Mouse (Mus musculus): Measurements from ENCODE around the gene Prkra. TPM values are rescaled to one million over a fixed set of nuclear protein-coding genes. Genes with fewer than 3 reads are reported as not detected.
A peak's percentile ranks its signal among the peaks of the same experiment; 100 is the strongest.

The Prkra gene
- polyA plus RNA-seq, 1 experiment from 2014 or later = 48.8 TPM

GRCm38 (mm10) chr2:76621724-76622123 is 26.1 kb downstream of the Prkra start:
- POLR2A ChIA-PET = no interaction called here

GRCm38 (mm10) chr2:76620188-76620587 is 27.6 kb downstream of the Prkra start:
- DNase-seq (ENCODE audit: low read depth, low spot score) (no peak), ATAC-seq (peak; percentile 57)
- no peak for TF ChIP-seq CTCF (IDR thresholded peaks at IDR 0.05)
- in situ Hi-C loops (cut with MboI; ENCODE audit: low pct_unique_long_range_greater_than_20kb) = loop anchor here (5.0 to 25.0 kb wide), 3 partner anchors 248 to 483 kb away; no protein-coding TSS in a partner anchor
- no peaks in the 10 kb centered on the region for H3K27me3 ChIP-seq
- ChIA-PET CTCF (interaction anchor here (1.2 to 9.5 kb wide), 2 partner anchors 126 to 251 kb away, joined by 3 to 97 read pairs; partner anchors contain the start of gene Rbm45), POLR2A (no interaction called here)

More at GRCm38 (mm10) chr2:76621724-76622123, 26.1 kb downstream of the Prkra start:
- TF ChIP-seq CTCF (IDR thresholded peaks at IDR 0.05) = no peak
- ATAC-seq (no peak), DNase-seq (ENCODE audit: low read depth, low spot score) (no peak)
- in situ Hi-C loops (cut with MboI; ENCODE audit: low pct_unique_long_range_greater_than_20kb) = loop anchor here (5.0 to 25.0 kb wide), 3 partner anchors 249 to 484 kb away; no protein-coding TSS in a partner anchor
- CTCF ChIA-PET = interaction anchor here (0.9 to 9.5 kb wide), 7 partner anchors 13 to 260 kb away, joined by 3 to 97 read pairs (median 3); partner anchors contain the start of genes Osbpl6 and Rbm45
- no peaks in the 10 kb centered on the region for H3K27me3 ChIP-seq

GRCm38 (mm10) chr2:76618078-76618477 is 29.7 kb downstream of the Prkra start:
- peak; percentile 71 for TF ChIP-seq CTCF (IDR thresholded peaks at IDR 0.05)
- POLR2A ChIA-PET = interaction anchor here (0.6 to 1.0 kb wide), 4 partner anchors 14 to 247 kb away, joined by 3 read pairs; no protein-coding TSS in a partner anchor
- DNase-seq (ENCODE audit: low read depth, low spot score) = no peak
- ATAC-seq = peak; percentile 60
- in situ Hi-C loops (cut with MboI; ENCODE audit: low pct_unique_long_range_greater_than_20kb) = loop anchor here (10.0 to 25.0 kb wide), 3 partner anchors 213 to 481 kb away; partner anchors contain the start of gene Osbpl6
- no peaks in the 10 kb centered on the region for H3K27me3 ChIP-seq
- CTCF ChIA-PET = interaction anchor here (0.7 to 9.5 kb wide), 20 partner anchors 19 to 492 kb away, joined by 3 to 97 read pairs (median 3); partner anchors contain the start of genes Osbpl6 and Rbm45

- DNase-seq (ENCODE audit: low read depth, low spot score) (no peak), ATAC-seq (no peak)
- TF ChIP-seq CTCF (IDR thresholded peaks at IDR 0.05) = no peak
- in situ Hi-C loops (cut with MboI; ENCODE audit: low pct_unique_long_range_greater_than_20kb) = loop anchor here (10.0 to 25.0 kb wide), 3 partner anchors 207 to 475 kb away; partner anchors contain the start of gene Osbpl6
- POLR2A ChIA-PET = no interaction called here
- CTCF ChIA-PET = interaction anchor here (1.1 to 1.4 kb wide), 2 partner anchors 26 to 243 kb away, joined by 3 read pairs; no protein-coding TSS in a partner anchor
- no peaks in the 10 kb centered on the region for H3K27me3 ChIP-seq
These were observed 35.8 kb downstream of the Prkra start for GRCm38 (mm10) chr2:76611996-76612395.

GRCm38 (mm10) chr2:76610326-76611104 is 37.3 kb downstream of the Prkra start:
- ChIA-PET POLR2A (no interaction called here), CTCF (no interaction called here)
- H3K27me3 ChIP-seq = no peaks in the 10 kb centered on the region
- ATAC-seq (no peak), DNase-seq (ENCODE audit: low read depth, low spot score) (no peak)
- in situ Hi-C loops (cut with MboI; ENCODE audit: low pct_unique_long_range_greater_than_20kb) = loop anchor here (10.0 to 25.0 kb wide), 3 partner anchors 206 to 473 kb away; partner anchors contain the start of gene Osbpl6
- TF ChIP-seq CTCF (IDR thresholded peaks at IDR 0.05) = no peak

GRCm38 (mm10) chr2:76606704-76607103 is 41.1 kb downstream of the Prkra start:
- TF ChIP-seq CTCF (IDR thresholded peaks at IDR 0.05) = no peak
- H3K27me3 ChIP-seq = no peaks in the 10 kb centered on the region
- POLR2A ChIA-PET = interaction anchor here (0.5 kb wide), 1 partner anchor 47 kb away, joined by 3 read pairs; no protein-coding TSS in a partner anchor
- DNase-seq (ENCODE audit: low read depth, low spot score) = no peak
- ATAC-seq = no peak
- in situ Hi-C loops (cut with MboI; ENCODE audit: low pct_unique_long_range_greater_than_20kb) = loop anchor here (25.0 kb wide), 2 partner anchors 344 to 469 kb away; no protein-coding TSS in a partner anchor
- CTCF ChIA-PET = interaction anchor here (1.5 kb wide), 1 partner anchor 13 kb away, joined by 6 read pairs; no protein-coding TSS in a partner anchor

GRCm38 (mm10) chr2:76602256-76602655 is 45.6 kb downstream of the Prkra start:
- no peak for ATAC-seq
- no peaks in the 10 kb centered on the region for H3K27me3 ChIP-seq
- CTCF ChIA-PET = no interaction called here
- in situ Hi-C loops (cut with MboI; ENCODE audit: low pct_unique_long_range_greater_than_20kb) = loop anchor here (25.0 kb wide), 2 partner anchors 340 to 465 kb away; no protein-coding TSS in a partner anchor
- POLR2A ChIA-PET = interaction anchor here (0.9 kb wide), 1 partner anchor 16 kb away, joined by 3 read pairs; no protein-coding TSS in a partner anchor
- DNase-seq (ENCODE audit: low read depth, low spot score) = no peak
- no peak for TF ChIP-seq CTCF (IDR thresholded peaks at IDR 0.05)

- ChIA-PET CTCF (interaction anchor here (1.1 to 2.1 kb wide), 4 partner anchors 16 to 229 kb away, joined by 3 to 5 read pairs (median 4); partner anchors contain the start of gene Rbm45), POLR2A (no interaction called here)
- in situ Hi-C loops (cut with MboI; ENCODE audit: low pct_unique_long_range_greater_than_20kb) = no loop called here
- no peaks in the 10 kb centered on the region for H3K27me3 ChIP-seq
- TF ChIP-seq CTCF (IDR thresholded peaks at IDR 0.05) = peak; percentile 49
- DNase-seq (ENCODE audit: low read depth, low spot score) (no peak), ATAC-seq (no peak)
These were observed 48.6 kb downstream of the Prkra start for GRCm38 (mm10) chr2:76599214-76599613.

- H3K27me3 ChIP-seq = no peaks in the 10 kb centered on the region
- ATAC-seq (no peak), DNase-seq (ENCODE audit: low read depth, low spot score) (no peak)
- TF ChIP-seq CTCF (IDR thresholded peaks at IDR 0.05) = no peak
- in situ Hi-C loops (cut with MboI; ENCODE audit: low pct_unique_long_range_greater_than_20kb) = no loop called here
- POLR2A ChIA-PET = no interaction called here
- CTCF ChIA-PET = interaction anchor here (1.1 to 2.1 kb wide), 2 partner anchors 20 to 227 kb away, joined by 3 to 5 read pairs; partner anchors contain the start of gene Rbm45
These were observed 50.3 kb downstream of the Prkra start for GRCm38 (mm10) chr2:76597521-76597920.

- ChIA-PET POLR2A (no interaction called here), CTCF (interaction anchor here (1.4 kb wide), 1 partner anchor 14 kb away, joined by 6 read pairs; no protein-coding TSS in a partner anchor)
- no peak for TF ChIP-seq CTCF (IDR thresholded peaks at IDR 0.05)
These were observed 55.4 kb downstream of the Prkra start for GRCm38 (mm10) chr2:76592401-76592924.

More at GRCm38 (mm10) chr2:76592401-76592924, 55.4 kb downstream of the Prkra start:
- no peaks in the 10 kb centered on the region for H3K27me3 ChIP-seq
- DNase-seq (ENCODE audit: low read depth, low spot score) (peak; percentile 9), ATAC-seq (peak; percentile 99)
- in situ Hi-C loops (cut with MboI; ENCODE audit: low pct_unique_long_range_greater_than_20kb) = no loop called here
